Comparison of ENCODE assay signal across 7 mouse cellular contexts in the genomic region with DNA sequence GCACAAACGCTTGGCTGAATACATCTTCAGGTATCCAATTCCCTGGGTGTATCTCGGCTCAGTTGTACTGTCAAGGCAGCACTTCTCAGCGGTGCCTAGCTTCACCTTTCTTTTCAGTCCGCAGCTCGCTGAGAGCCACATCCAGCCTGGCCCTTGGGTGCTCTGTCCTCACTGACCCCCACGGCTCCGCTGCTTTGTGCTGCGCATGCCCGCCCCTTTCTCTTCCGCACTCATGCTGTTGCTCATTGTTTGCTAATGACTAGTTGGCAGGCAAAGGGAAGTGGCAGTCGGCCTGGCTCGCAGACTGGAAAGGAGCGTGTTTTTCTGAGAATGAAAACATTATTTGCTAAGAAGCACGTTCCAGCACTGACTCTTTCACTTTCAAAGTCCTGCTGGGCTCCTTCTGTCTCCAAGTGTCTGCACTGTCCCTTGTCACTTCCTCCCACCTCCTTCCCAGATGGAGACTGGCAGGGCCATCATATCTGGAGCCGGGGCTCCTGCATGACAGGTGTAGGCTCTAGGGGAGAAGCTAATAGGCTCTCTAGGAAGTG.
A peak's percentile ranks its signal among the peaks of the same experiment; 100 is the strongest.
DNase-seq lines count a peak whose midpoint lies in the region; ATAC-seq and TF ChIP-seq lines count a peak whose summit lies in the region.

No protein-coding gene starts in this region.

- H3K9ac ChIP-seq in limb, embryonic 11.5 days (ENCODE audit: low read length): peak overlapping the region; percentile 32; the same call in 1 of the 2 replicates

- H3K27me3 ChIP-seq in kidney, adult 2 months (replicated peaks; ENCODE audit: control insufficient read depth, insufficient read depth, low read length): no peaks in the 10 kb centered on the region
- H3K27me3 ChIP-seq in limb, embryonic 11.5 days (ENCODE audit: control insufficient read depth, insufficient read depth, low read length): no peaks in the 10 kb centered on the region

- no peaks in the 10 kb centered on the region for H3K36me3 ChIP-seq in kidney, adult 2 months (ENCODE audit: control insufficient read depth, insufficient read depth, low read length)
- no peaks in the 10 kb centered on the region for H3K36me3 ChIP-seq in limb, embryonic 11.5 days (ENCODE audit: control insufficient read depth, insufficient read depth, low read length)

- no peaks in the 10 kb centered on the region for H3K4me1 ChIP-seq in kidney, adult 2 months (ENCODE audit: control insufficient read depth, insufficient read depth, low read length)
- no peaks in the 10 kb centered on the region for H3K4me1 ChIP-seq in limb, embryonic 11.5 days (ENCODE audit: control insufficient read depth, insufficient read depth, low read length)

- TF ChIP-seq POLR2A in kidney, adult 2 months (IDR thresholded peaks at IDR 0.05; ENCODE audit: low read depth, low read length): no peak

- peak overlapping the region; percentile 37 for H3K4me2 ChIP-seq in limb, embryonic 11.5 days (ENCODE audit: low read depth, severe bottlenecking)

- 6% methylated on average over 15 of the region's 15 CpGs for WGBS in kidney, adult 2 months
- 24% methylated on average over 15 of the region's 15 CpGs for WGBS in limb, embryonic 11.5 days

- peak; percentile 91 for DNase-seq in brain, adult 2 months (ENCODE audit: low read depth, low spot score)
- peak; percentile 59 for DNase-seq in embryo, embryonic 11 days
- DNase-seq in heart, adult 9 months (ENCODE audit: low spot score in 2 of 2): peak; percentile 7 to 30
- peak; percentile 49 for DNase-seq in kidney, adult 2 months
- DNase-seq in limb, embryonic 11.5 days (ENCODE audit: low spot score): no peak
- DNase-seq in mesoderm, embryonic 11.5 days (ENCODE audit: low read depth, low spot score): peak; percentile 31
- peak; percentile 31 for DNase-seq in right cerebral cortex, postnatal 25 days

- no peak overlapping the region for H3K27ac ChIP-seq in kidney, adult 2 months (ENCODE audit: insufficient read depth, low read depth, low read length)
- H3K27ac ChIP-seq in limb, embryonic 11.5 days (replicated peaks; ENCODE audit: low read depth, low read length): no peak overlapping the region

- ATAC-seq in limb, embryonic 11.5 days (ENCODE audit: insufficient number of reproducible peaks, low FRiP score, low TSS enrichment, low read depth): no peak

- TF ChIP-seq CTCF in kidney, adult 2 months (conservative IDR thresholded peaks at IDR 0.05; ENCODE audit: insufficient read depth, insufficient read length, low read depth, low read length): no peak

- H3K4me3 ChIP-seq in kidney, adult 2 months (ENCODE audit: insufficient read depth, low read depth, low read length): peak overlapping the region; percentile 53
- H3K4me3 ChIP-seq in limb, embryonic 11.5 days (ENCODE audit: low read depth, low read length): 0 out of 2 replicates have a peak overlapping the region, but pooled peaks have one; percentile 12

- no peaks in the 10 kb centered on the region for H3K9me3 ChIP-seq in limb, embryonic 11.5 days (ENCODE audit: control insufficient read depth, low read length)
